Mouse (Mus musculus) bone marrow macrophage, adult 2 months (primary cell): ENCODE measurements around the gene Cox19.

Source experiments
- CTCF ChIP-seq: IDR thresholded peaks from 2 replicates; pipeline ENCODE4 v1.5.1; 2012; ENCODE audit warnings: low read depth, mild to moderate bottlenecking, low read length, moderate library complexity
- POLR2A ChIP-seq: IDR thresholded peaks from 2 replicates; pipeline ENCODE4 v1.6.1; 2012; ENCODE audit warnings: mild to moderate bottlenecking, low read depth, low read length, borderline replicate concordance

DNA sequence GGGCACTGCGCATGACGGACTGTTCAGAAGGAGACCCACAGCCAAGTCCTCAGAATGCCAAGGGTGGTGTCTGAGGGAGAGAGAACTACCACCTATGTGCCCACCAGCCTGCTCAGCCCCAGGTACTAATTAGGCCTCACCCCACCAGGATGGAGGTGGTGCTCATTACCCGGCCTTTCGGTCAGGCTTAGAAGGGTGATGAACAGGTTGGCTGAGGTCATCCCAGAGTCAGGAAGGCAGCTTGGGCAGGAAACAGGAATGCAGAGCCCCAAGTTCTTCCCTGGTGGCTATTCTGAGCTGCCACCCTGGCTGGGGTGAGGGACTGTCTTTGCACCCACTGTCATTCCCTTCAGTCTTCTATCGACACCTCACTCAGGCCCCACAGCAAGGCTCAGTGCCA is 34.8 kb upstream of the Cox19 start:
- TF ChIP-seq CTCF (no peak), POLR2A (no peak)
